Mouse (Mus musculus): Measurements from ENCODE around the gene Gse1. TPM values are rescaled to one million over a fixed set of nuclear protein-coding genes. Genes with fewer than 3 reads are reported as not detected.

Gse1 gene
- polyA plus RNA-seq, 1 experiment from 2014 or later = 22.6 TPM

GRCm38 (mm10) chr8:120204736-120205360 is 23.4 kb upstream of the Gse1 start:
- H3K27ac ChIP-seq (ENCODE audit: low read depth, low read length) = no peak overlapping the region
- no peaks in the 10 kb centered on the region for H3K4me1 ChIP-seq (ENCODE audit: control insufficient read depth, insufficient read depth, low read length)
- no peak overlapping the region for H3K4me3 ChIP-seq (ENCODE audit: low read depth, low read length)
- H3K36me3 ChIP-seq (ENCODE audit: control insufficient read depth, insufficient read depth, low read length) = no peaks in the 10 kb centered on the region
- H3K4me2 ChIP-seq (ENCODE audit: low read length) = no peak overlapping the region
- H3K9me3 ChIP-seq (replicated peaks; ENCODE audit: control insufficient read depth, low read length) = 0 out of 2 replicates have a peak, but pooled peaks cover under 1% of the 10 kb centered on the region
- no peaks in the 10 kb centered on the region for H3K27me3 ChIP-seq (replicated peaks; ENCODE audit: control insufficient read depth, insufficient read depth, low read length)
- H3K9ac ChIP-seq (ENCODE audit: low read length) = no peak overlapping the region
- 73% methylated on average over 7 of the region's 7 CpGs for whole genome bisulfite sequencing
- DNase-seq (ENCODE audit: low spot score) (no peak), ATAC-seq (no peak)

- no peak overlapping the region for H3K27ac ChIP-seq (ENCODE audit: low read depth, low read length)
Measured at GRCm38 (mm10) chr8:120205916-120206315, 22.3 kb upstream of the Gse1 start.

GRCm38 (mm10) chr8:120207364-120207763 is 20.9 kb upstream of the Gse1 start:
- H3K36me3 ChIP-seq (ENCODE audit: control insufficient read depth, insufficient read depth, low read length) = no peaks in the 10 kb centered on the region
- no peaks in the 10 kb centered on the region for H3K27me3 ChIP-seq (replicated peaks; ENCODE audit: control insufficient read depth, insufficient read depth, low read length)
- DNase-seq (ENCODE audit: low spot score) (no peak), ATAC-seq (no peak)
- H3K4me3 ChIP-seq (ENCODE audit: low read depth, low read length) = no peak overlapping the region
- H3K4me1 ChIP-seq (ENCODE audit: control insufficient read depth, insufficient read depth, low read length) = no peaks in the 10 kb centered on the region
- WGBS = 86% methylated on average over 8 of the region's 8 CpGs
- no peaks in the 10 kb centered on the region for H3K9me3 ChIP-seq (replicated peaks; ENCODE audit: control insufficient read depth, low read length)
- H3K4me2 ChIP-seq (ENCODE audit: low read length) = no peak overlapping the region
- no peak overlapping the region for H3K27ac ChIP-seq (ENCODE audit: low read depth, low read length)
- no peak overlapping the region for H3K9ac ChIP-seq (ENCODE audit: low read length)

More at GRCm38 (mm10) chr8:120205916-120206315, 22.3 kb upstream of the Gse1 start:
- Histone ChIP-seq H3K9ac (ENCODE audit: low read length) (no peak overlapping the region), H3K4me1 (ENCODE audit: control insufficient read depth, insufficient read depth, low read length) (no peaks in the 10 kb centered on the region), H3K4me2 (ENCODE audit: low read length) (no peak overlapping the region), H3K9me3 (replicated peaks; ENCODE audit: control insufficient read depth, low read length) (no peaks in the 10 kb centered on the region), H3K36me3 (ENCODE audit: control insufficient read depth, insufficient read depth, low read length) (no peaks in the 10 kb centered on the region), H3K4me3 (ENCODE audit: low read depth, low read length) (no peak overlapping the region), H3K27me3 (replicated peaks; ENCODE audit: control insufficient read depth, insufficient read depth, low read length) (no peaks in the 10 kb centered on the region)
- ATAC-seq (no peak), DNase-seq (ENCODE audit: low spot score) (no peak)
- 88% methylated on average over 9 of the region's 9 CpGs for WGBS

- Histone ChIP-seq H3K4me1 (ENCODE audit: control insufficient read depth, insufficient read depth, low read length) (no peaks in the 10 kb centered on the region), H3K4me2 (ENCODE audit: low read length) (no peak overlapping the region), H3K27ac (ENCODE audit: low read depth, low read length) (no peak overlapping the region), H3K9ac (ENCODE audit: low read length) (no peak overlapping the region), H3K4me3 (ENCODE audit: low read depth, low read length) (no peak overlapping the region), H3K27me3 (replicated peaks; ENCODE audit: control insufficient read depth, insufficient read depth, low read length) (no peaks in the 10 kb centered on the region), H3K36me3 (ENCODE audit: control insufficient read depth, insufficient read depth, low read length) (no peaks in the 10 kb centered on the region), H3K9me3 (replicated peaks; ENCODE audit: control insufficient read depth, low read length) (no peaks in the 10 kb centered on the region)
- no peak for ATAC-seq
- WGBS = 81% methylated on average over 11 of the region's 11 CpGs
- DNase-seq (ENCODE audit: low spot score) = no peak
Measured at GRCm38 (mm10) chr8:120208113-120208512, 20.1 kb upstream of the Gse1 start.

- Histone ChIP-seq H3K4me1 (ENCODE audit: control insufficient read depth, insufficient read depth, low read length) (no peaks in the 10 kb centered on the region), H3K27me3 (replicated peaks; ENCODE audit: control insufficient read depth, insufficient read depth, low read length) (no peaks in the 10 kb centered on the region), H3K4me2 (ENCODE audit: low read length) (no peak overlapping the region), H3K9ac (ENCODE audit: low read length) (no peak overlapping the region), H3K4me3 (ENCODE audit: low read depth, low read length) (no peak overlapping the region), H3K36me3 (ENCODE audit: control insufficient read depth, insufficient read depth, low read length) (no peaks in the 10 kb centered on the region), H3K27ac (ENCODE audit: low read depth, low read length) (no peak overlapping the region), H3K9me3 (replicated peaks; ENCODE audit: control insufficient read depth, low read length) (no peaks in the 10 kb centered on the region)
- ATAC-seq = no peak
- 11% methylated on average over 4 of the region's 4 CpGs for WGBS
- DNase-seq (ENCODE audit: low spot score) = no peak
Measured at GRCm38 (mm10) chr8:120211345-120211744, 16.9 kb upstream of the Gse1 start.

- Histone ChIP-seq H3K9me3 (replicated peaks; ENCODE audit: control insufficient read depth, low read length) (no peaks in the 10 kb centered on the region), H3K27ac (ENCODE audit: low read depth, low read length) (no peak overlapping the region), H3K27me3 (replicated peaks; ENCODE audit: control insufficient read depth, insufficient read depth, low read length) (no peaks in the 10 kb centered on the region), H3K4me1 (ENCODE audit: control insufficient read depth, insufficient read depth, low read length) (0 out of 2 replicates have a peak, but pooled peaks cover 4% of the 10 kb centered on the region), H3K9ac (ENCODE audit: low read length) (no peak overlapping the region), H3K4me3 (ENCODE audit: low read depth, low read length) (no peak overlapping the region), H3K4me2 (ENCODE audit: low read length) (no peak overlapping the region), H3K36me3 (ENCODE audit: control insufficient read depth, insufficient read depth, low read length) (no peaks in the 10 kb centered on the region)
- WGBS = 89% methylated on average over 7 of the region's 7 CpGs
- ATAC-seq (no peak), DNase-seq (ENCODE audit: low spot score) (no peak)
Measured at GRCm38 (mm10) chr8:120212596-120212995, 15.7 kb upstream of the Gse1 start.

- Histone ChIP-seq H3K9ac (ENCODE audit: low read length) (no peak overlapping the region), H3K27ac (ENCODE audit: low read depth, low read length) (no peak overlapping the region), H3K4me2 (ENCODE audit: low read length) (no peak overlapping the region), H3K4me1 (ENCODE audit: control insufficient read depth, insufficient read depth, low read length) (0 out of 2 replicates have a peak, but pooled peaks cover 4% of the 10 kb centered on the region), H3K9me3 (replicated peaks; ENCODE audit: control insufficient read depth, low read length) (no peaks in the 10 kb centered on the region), H3K36me3 (ENCODE audit: control insufficient read depth, insufficient read depth, low read length) (no peaks in the 10 kb centered on the region), H3K27me3 (replicated peaks; ENCODE audit: control insufficient read depth, insufficient read depth, low read length) (no peaks in the 10 kb centered on the region), H3K4me3 (ENCODE audit: low read depth, low read length) (no peak overlapping the region)
- WGBS = 95% methylated on average over 3 of the region's 3 CpGs
- no peak for DNase-seq (ENCODE audit: low spot score)
- ATAC-seq = no peak
Measured at GRCm38 (mm10) chr8:120213229-120213628, 15.0 kb upstream of the Gse1 start.

- 0 out of 2 replicates have a peak, but pooled peaks cover 4% of the 10 kb centered on the region for H3K4me1 ChIP-seq (ENCODE audit: control insufficient read depth, insufficient read depth, low read length)
- peak; percentile 65 for DNase-seq (ENCODE audit: low spot score)
- no peak overlapping the region for H3K4me3 ChIP-seq (ENCODE audit: low read depth, low read length)
Measured at GRCm38 (mm10) chr8:120213939-120214338, 14.3 kb upstream of the Gse1 start.

GRCm38 (mm10) chr8:120215416-120216141 is 12.7 kb upstream of the Gse1 start:
- H3K4me2 ChIP-seq (ENCODE audit: low read length) = no peak overlapping the region
- DNase-seq (ENCODE audit: low spot score) (no peak), ATAC-seq (no peak)
- WGBS = 52% methylated on average over 7 of the region's 7 CpGs
- no peaks in the 10 kb centered on the region for H3K9me3 ChIP-seq (replicated peaks; ENCODE audit: control insufficient read depth, low read length)
- H3K4me1 ChIP-seq (ENCODE audit: control insufficient read depth, insufficient read depth, low read length) = 0 out of 2 replicates have a peak, but pooled peaks cover 4% of the 10 kb centered on the region
- H3K27me3 ChIP-seq (replicated peaks; ENCODE audit: control insufficient read depth, insufficient read depth, low read length) = no peaks in the 10 kb centered on the region
- no peak overlapping the region for H3K9ac ChIP-seq (ENCODE audit: low read length)
- no peaks in the 10 kb centered on the region for H3K36me3 ChIP-seq (ENCODE audit: control insufficient read depth, insufficient read depth, low read length)
- no peak overlapping the region for H3K27ac ChIP-seq (ENCODE audit: low read depth, low read length)
- no peak overlapping the region for H3K4me3 ChIP-seq (ENCODE audit: low read depth, low read length)

More at GRCm38 (mm10) chr8:120213939-120214338, 14.3 kb upstream of the Gse1 start:
- WGBS = 59% methylated on average over 5 of the region's 5 CpGs
- Histone ChIP-seq H3K4me2 (ENCODE audit: low read length) (no peak overlapping the region), H3K9ac (ENCODE audit: low read length) (no peak overlapping the region), H3K9me3 (replicated peaks; ENCODE audit: control insufficient read depth, low read length) (no peaks in the 10 kb centered on the region), H3K27me3 (replicated peaks; ENCODE audit: control insufficient read depth, insufficient read depth, low read length) (no peaks in the 10 kb centered on the region), H3K36me3 (ENCODE audit: control insufficient read depth, insufficient read depth, low read length) (no peaks in the 10 kb centered on the region), H3K27ac (ENCODE audit: low read depth, low read length) (no peak overlapping the region)
- no peak for ATAC-seq
